Comparison of ENCODE assay signal across 7 mouse cellular contexts in the genomic region with DNA sequence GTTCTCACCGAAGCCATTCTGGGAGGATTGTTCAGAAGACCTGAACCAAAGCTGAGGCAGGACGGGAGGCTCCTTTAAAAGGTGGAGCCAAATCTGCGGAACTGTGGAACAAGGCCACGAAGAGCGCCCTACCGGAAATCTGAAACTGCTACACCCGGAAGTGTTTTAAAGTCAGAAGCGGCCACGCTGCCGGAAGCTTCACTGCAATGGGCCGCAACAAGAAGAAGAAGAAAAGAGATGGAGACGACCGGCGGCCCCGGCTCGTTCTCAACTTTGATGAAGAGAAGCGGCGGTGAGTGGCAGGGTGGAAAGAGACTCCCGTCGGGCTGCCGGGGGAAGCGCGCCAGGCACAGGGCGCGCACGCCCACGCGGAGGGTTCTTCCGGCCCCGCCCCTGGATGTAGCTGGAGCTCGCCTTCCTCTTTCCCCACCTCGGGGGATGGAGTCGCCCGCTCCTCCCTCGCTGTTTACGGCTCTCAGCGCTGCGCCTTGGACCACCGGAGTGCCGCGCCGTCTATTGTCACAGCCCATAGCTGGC. TPM values are rescaled to one million over a fixed set of nuclear protein-coding genes. Genes with fewer than 3 reads are reported as not detected.
DNase-seq lines count a peak whose midpoint lies in the region; ATAC-seq and TF ChIP-seq lines count a peak whose summit lies in the region.

A gene (plus strand): TSS at position 150 of the 537 bp plus-strand sequence.

- peak within 1 kb of the TSS; percentile 76 for H3K4me3 ChIP-seq in cortical plate, adult 2 months (ENCODE audit: insufficient read depth, low read length)

- ATAC-seq in megakaryocyte-erythroid progenitor cell, adult 5-6 weeks (replicated peaks; ENCODE audit: low FRiP score, low TSS enrichment, poor library complexity, severe bottlenecking): peak; percentile 74

- peak; percentile 90 for DNase-seq in adipocyte (ENCODE audit: low spot score)
- DNase-seq in gastrocnemius, postnatal 10 days: peak; percentile 73
- peak; percentile 96 for DNase-seq in induced T-regulatory cell, adult 2 months (ENCODE audit: low read depth)
- DNase-seq in left cerebral cortex, postnatal 10 days (ENCODE audit: extremely low spot score in 1 of 2, low spot score in 2 of 2): peak; percentile 85 to 89
- peak; percentile 81 for DNase-seq in right cerebral cortex, postnatal 25 days

- H3K4me1 ChIP-seq in cortical plate, adult 2 months (ENCODE audit: control insufficient read depth, insufficient read depth, low read length): peaks cover 1% of the 10 kb centered on the region; the same call in 1 of the 2 replicates

- intact Hi-C loops in left cerebral cortex, postnatal 10 days (cut with DNase I): no loop called here

- TF ChIP-seq POLR2A in cortical plate, adult 2 months (IDR thresholded peaks at IDR 0.05; ENCODE audit: extremely low read depth, insufficient read depth, low read length): peak; percentile 61; the same call in 1 of the 2 replicates

- TF ChIP-seq CTCF in cortical plate, adult 2 months (IDR thresholded peaks at IDR 0.05; ENCODE audit: extremely low read depth, insufficient read depth, low read length): no peak

- H3K27ac ChIP-seq in cortical plate, adult 2 months (ENCODE audit: insufficient read depth, low read length): peak within 1 kb of the TSS; percentile 26; the same call in 1 of the 2 replicates

RNA-seq across cellular contexts. Expression of the gene that starts here (rescaled TPM):
- polyA plus RNA-seq in cortical plate, adult 2 months (2012; rRNA removed): 38.9 and 39.5 TPM in 2 replicates
- 10 to 100 TPM; 27.1 to 30.7 TPM for total RNA-seq in gastrocnemius, postnatal 10 days (2021)
- 10 to 100 TPM; 40.9 to 41.4 TPM for total RNA-seq in left cerebral cortex, postnatal 10 days (2021)
- 52.3 and 56.7 TPM in 2 replicates for total RNA-seq in megakaryocyte-erythroid progenitor cell, adult 5-6 weeks (2014; fragmentation: Nextera tagmentation)
- 15.3 and 31.6 TPM in 2 replicates for total RNA-seq in megakaryocyte-erythroid progenitor cell, adult 5-6 weeks (2017)

Comparison
In these comparisons a context has a peak if more than half of its experiments do, and no peak if none do; other contexts are left out.
1. Peak in every context shown above with its lines: DNase-seq, ATAC-seq, H3K4me3 ChIP-seq and H3K27ac ChIP-seq.